Mouse (Mus musculus): ENCODE data around the gene Mfsd6. TPM values are rescaled to one million over a fixed set of nuclear protein-coding genes. Genes with fewer than 3 reads are reported as not detected.

The Mfsd6 gene
- 38.9 and 49.6 TPM in 2 replicates for total RNA-seq (2023)

GRCm38 (mm10) chr1:52727056-52727900 lies at the start of gene Mfsd6:
Gene Mfsd6 (minus strand): TSS chr1:52727462.

GRCm38 (mm10) chr1:52630248-52630936 lies 96.9 kb downstream of the Mfsd6 start, which contains the start of gene Nemp2:
Gene Nemp2 (plus strand): TSS chr1:52630703.

Other genes starting within 250 kb of the Mfsd6 start
- 44.2 and 56.5 TPM in 2 replicates for gene Nab1, start 226.8 kb downstream of the Mfsd6 start, total RNA-seq (2023)
- gene Nemp2, start 96.8 kb downstream of the Mfsd6 start, total RNA-seq (2023) = 6.2 and 7.6 TPM in 2 replicates
- 65.4 and 80.3 TPM in 2 replicates for gene Inpp1, start 90.2 kb upstream of the Mfsd6 start, total RNA-seq (2023)
- 11.7 and 14.1 TPM in 2 replicates for gene Hibch, start 117.5 kb upstream of the Mfsd6 start, total RNA-seq (2023)